Mouse (Mus musculus) 3134 (cell line): ENCODE data around the gene Ptgfr.

ENCODE experiments used
- DNase-seq: peaks from one replicate; pipeline ENCODE4 v3.0.0-alpha.2; 2011; ENCODE audit warnings: low spot score; ENCODE audit not compliant: insufficient read length; ENCODE audit errors: extremely low read depth

The Ptgfr gene

DNA sequence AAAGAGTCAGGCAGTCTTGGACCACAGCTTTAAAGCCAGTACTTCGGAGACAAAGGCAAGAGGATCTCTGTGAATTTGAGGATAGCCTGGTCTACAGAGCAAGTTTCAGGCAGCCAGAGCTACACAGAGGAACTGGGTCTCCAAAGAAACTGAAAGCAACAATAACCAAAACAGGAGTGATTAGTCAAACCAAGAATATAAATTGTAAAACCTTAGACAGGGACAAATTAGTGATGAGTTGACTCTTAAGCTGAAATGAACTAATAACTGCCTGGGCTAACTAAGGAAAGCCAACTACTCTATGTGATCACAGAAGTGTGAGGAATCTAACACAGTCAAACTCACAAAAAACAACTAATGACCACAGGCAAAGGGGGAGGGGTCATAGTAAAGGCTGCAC is 88.9 kb downstream of the Ptgfr start:
- no peak for DNase-seq
